Mouse (Mus musculus) yolk sac, embryonic 10.5 days (tissue): Measurements from ENCODE around the gene Fance.
A peak's percentile ranks its signal among the peaks of the same experiment; 100 is the strongest.
"Not testable (repeated sequence)": the region's sequence is repeated elsewhere in the genome, so short reads cannot be mapped to it uniquely, and the experiment has no call there.

Experiments used
- DNase-seq: peaks from one replicate; pipeline ENCODE4 v3.0.0-alpha.2; 2017; ENCODE audit warnings: low spot score

The Fance gene

DNA sequence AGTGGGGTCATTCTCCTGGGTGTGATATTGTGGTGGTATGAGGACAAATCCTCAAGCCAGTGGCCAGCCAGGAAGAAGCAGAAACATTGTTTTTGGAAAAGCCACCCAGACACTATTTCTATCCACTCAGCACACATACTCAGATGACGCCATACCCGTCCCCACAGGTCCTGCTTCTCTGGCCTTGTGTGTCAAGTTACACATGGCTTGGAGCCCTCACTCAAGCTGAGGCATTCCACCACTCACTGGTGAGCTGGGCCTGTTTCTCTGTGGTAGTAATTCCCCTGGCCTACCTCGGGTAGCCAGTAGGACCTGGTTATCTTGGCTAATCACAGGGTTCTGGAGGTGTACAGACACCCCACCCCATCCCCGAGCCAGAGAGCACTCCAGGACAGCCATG lies 19.6 kb upstream of the Fance start:
- no peak for DNase-seq

DNA sequence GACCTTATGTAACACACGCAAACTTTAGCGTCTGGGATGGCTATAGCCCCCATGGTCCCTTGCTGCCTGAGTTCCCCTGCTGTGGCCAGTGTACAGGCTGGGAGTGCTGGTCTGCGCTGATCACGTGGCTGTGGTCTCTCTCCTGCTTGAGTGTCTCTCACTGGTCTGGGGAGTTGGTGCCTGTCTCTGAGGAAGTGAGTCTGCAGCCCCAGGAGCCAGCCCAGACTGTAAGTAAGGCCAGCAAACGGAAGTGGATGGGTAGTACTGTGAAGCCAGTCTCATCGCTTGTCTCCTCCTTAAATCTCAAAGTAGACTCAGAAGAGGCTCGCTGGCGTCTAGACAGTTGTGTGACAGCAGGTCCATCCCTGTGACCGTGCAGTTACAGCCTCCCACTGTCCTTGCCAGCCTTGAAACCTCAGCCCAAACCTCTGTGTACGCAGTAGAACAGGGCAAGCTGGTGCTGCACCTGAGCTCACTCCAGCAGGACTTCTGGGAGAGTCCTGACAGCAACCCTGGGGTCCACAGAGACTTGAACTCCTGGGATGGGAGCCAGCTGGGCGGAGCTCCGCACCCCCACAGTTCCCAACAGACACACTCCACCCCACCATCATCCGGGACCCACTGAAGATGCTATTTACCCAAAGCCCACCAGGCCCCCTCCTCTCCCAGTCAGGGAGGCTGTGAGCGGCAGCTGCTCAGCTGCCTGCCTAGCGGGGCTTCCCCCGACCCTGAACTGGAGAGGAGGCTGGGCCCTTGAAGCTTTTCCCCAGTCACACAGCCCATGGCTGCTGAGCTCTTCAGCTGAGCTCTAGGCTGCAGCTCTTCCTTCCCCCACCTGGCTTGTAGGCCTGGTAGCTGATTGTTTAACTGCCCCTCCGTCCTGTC lies 18.6 kb upstream of the Fance start:
- no peak for DNase-seq

DNA sequence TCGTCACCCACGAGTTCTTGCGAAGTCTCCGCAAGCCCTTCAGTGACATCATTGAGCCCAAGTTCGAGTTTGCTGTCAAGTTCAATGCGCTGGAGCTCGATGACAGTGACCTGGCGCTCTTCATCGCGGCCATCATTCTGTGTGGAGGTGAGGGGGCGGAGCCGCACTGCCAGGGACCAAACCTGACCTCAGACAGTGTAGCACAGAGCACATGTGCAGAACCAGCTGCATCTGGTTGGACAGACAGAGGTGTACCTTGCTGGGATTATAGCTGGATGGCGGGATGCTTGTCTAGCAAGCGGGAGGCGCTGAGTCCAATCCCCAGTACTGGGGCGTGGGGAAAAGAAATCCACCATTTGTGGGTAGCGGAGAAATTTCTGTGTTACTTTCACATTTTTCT lies 14.4 kb upstream of the Fance start:
- no peak for DNase-seq

DNA sequence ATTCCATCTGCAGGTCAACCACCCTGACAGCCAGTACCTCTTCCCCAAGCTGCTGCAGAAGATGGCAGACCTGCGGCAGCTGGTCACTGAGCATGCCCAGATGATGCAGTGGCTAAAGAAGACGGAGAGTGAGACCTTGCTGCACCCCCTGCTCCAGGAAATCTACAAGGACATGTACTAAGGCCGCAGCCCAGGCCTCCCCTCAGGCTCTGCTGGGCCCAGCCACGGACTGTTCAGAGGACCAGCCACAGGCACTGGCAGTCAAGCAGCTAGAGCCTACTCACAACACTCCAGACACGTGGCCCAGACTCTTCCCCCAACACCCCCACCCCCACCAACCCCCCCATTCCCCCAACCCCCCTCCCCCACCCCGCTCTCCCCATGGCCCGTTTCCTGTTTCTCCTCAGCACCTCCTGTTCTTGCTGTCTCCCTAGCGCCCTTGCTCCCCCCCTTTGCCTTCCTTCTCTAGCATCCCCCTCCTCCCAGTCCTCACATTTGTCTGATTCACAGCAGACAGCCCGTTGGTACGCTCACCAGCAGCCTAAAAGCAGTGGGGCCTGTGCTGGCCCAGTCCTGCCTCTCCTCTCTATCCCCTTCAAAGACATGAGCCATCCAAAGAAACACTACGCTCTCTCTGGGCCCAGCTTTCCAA lies 13.5 kb upstream of the Fance start:
- DNase-seq: no peak

DNA sequence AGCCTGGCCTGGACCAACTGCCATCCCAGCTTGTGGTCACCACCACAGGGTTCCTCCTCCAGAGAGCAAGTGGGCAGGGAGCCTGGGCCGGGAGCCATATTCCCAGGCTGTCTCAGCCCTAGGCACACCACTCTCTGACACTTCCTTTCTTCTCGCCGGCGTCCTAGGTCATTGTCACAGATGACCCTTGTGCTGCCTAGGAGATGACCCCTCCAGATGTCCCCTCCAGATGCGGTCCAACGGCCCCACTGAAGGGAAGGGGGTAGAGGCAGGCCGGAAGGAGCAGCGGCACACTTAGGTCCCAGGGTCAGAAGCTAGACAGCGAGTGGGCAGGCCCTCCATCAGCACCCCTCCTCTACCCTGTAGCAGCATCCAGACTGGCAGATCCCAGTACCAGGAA lies 13.0 kb upstream of the Fance start:
- DNase-seq: no peak

DNA sequence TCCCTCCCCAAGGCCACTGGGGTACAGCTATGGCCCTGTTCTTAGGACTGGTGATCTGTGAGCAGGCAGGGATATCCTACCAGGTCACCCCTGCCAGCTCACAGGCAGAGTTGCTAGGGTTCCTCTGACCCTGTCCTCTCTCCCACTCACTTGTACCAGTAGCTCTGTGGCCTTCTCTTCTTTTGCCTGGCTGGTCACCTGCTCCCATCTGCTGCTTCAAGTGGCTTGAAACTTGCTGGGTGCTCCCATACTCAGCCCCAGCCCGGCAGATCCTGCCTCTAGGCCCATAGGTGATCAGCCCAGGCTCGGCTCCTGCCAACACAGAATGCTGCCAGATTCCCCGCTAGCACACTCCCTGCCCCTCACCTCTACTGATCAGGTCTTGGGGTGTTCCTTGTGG lies 12.5 kb upstream of the Fance start:
- DNase-seq: no peak

DNA sequence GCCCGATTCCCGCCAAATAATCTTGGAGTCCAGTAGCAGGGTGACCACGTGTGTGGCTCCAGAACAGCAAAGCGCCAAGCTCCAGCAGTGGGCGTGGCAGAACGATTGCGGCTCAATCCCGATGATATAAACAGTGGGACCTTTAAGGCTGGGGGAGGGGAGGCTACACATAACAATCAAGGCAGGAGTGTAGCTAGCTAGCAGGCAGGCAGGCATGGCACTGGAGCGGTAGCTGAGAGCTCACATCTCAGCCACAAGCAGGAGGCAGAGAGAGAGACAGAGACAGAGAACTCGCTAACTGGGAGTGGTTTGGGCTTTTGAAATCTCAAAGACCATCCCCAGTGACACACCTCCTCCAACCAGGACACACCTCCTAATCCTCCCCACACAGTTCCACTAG lies 8.1 kb upstream of the Fance start:
- DNase-seq: no peak

DNA sequence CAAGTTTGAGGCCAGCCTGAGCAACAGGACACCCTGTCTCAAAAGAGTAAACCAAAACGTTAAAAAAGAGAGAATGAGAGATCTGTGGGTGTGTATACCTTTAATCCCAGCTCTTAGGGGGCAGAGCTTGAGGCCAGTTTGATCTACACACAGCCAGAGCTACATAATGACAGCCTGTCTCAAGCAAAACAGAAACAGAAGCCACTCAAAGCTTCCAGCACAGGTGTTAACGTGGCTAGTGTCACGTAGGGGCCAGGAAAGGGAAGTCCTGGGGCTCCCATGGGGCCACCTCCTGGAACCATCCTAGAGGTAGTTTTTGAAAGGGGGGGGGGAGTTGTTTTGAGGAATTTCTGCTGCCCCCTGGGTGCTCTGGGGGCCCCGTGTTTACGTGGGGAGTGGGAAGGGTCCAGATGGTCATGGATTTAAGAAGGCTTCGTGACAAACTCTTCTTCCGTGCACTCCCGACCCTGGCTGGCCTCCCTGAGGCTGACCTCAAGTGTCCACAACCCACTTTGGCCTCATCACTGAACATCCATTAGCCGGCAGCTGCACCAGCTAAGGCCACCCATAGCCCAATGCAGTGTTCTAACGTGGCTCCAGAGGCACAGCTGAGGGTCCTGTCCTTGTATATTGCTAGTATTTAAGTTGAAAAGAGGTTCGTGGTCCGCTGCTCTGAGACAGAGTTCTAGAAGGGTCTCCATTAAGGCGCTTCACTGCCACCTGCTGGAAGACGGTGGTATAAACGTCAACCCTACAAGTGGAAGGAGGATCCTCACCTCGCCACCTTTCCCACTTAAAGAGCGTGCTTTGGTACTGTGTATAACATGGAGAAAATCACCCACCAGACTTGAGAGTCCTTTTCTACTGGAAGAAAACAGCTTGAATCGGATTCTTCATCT lies 4.8 kb upstream of the Fance start:
- DNase-seq: peak; percentile 71

DNA sequence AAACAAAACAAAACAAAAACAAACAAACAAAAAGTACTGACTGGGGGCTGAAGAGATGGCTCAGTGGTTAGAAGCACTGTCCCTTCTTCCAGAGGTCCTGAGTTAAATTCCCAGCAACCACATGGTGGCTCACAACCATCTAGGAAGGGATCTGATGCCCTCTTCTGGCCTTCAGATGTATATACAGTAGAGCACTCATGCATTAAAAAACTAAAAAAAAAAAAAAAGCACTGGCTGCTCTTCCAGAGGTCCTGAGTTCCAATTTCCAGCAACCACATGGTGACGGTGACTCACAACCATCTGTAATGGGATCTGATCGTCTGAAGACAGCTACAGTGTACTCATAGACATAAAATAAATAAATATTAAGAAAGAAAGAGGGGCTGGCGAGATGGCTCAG lies 2.5 kb upstream of the Fance start:
- no peak for DNase-seq

DNA sequence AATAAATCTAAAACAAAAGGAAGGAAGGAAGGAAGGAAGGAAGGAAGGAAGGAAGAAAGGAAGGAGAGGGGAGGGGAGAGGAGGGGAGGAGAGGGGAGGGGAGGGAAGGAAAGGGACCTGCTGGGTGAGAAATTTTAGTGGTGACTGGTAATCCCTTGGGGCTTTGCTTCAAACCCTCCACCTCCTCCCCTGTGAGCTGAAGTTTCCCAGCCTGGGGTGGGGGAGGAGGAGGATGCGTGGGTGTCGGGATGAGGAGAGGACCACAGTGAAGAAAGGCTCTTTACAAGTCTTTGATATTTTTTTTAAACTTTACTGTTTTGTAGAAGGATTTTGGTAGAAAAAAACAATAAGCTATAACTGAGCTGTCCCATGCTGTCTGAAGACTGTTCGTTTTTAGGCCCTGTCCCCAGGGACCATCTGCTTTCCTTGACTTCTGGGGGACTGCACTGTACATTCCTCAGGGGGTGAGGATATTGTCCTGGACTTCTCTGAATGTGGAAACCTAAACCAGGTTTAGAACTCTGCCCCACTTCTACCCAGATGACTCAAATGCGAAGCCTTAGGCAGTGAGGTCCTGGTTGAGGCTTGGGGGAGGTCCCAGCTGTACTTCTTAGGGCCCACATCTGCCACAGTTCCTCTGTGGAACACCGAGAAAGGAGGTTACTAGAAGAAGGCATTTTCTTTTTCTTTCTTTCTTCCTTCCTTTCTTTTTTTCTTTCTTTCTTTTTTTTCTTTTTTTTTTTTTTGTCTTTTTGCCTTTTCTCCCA lies 1.8 kb upstream of the Fance start:
- DNase-seq: no peak

DNA sequence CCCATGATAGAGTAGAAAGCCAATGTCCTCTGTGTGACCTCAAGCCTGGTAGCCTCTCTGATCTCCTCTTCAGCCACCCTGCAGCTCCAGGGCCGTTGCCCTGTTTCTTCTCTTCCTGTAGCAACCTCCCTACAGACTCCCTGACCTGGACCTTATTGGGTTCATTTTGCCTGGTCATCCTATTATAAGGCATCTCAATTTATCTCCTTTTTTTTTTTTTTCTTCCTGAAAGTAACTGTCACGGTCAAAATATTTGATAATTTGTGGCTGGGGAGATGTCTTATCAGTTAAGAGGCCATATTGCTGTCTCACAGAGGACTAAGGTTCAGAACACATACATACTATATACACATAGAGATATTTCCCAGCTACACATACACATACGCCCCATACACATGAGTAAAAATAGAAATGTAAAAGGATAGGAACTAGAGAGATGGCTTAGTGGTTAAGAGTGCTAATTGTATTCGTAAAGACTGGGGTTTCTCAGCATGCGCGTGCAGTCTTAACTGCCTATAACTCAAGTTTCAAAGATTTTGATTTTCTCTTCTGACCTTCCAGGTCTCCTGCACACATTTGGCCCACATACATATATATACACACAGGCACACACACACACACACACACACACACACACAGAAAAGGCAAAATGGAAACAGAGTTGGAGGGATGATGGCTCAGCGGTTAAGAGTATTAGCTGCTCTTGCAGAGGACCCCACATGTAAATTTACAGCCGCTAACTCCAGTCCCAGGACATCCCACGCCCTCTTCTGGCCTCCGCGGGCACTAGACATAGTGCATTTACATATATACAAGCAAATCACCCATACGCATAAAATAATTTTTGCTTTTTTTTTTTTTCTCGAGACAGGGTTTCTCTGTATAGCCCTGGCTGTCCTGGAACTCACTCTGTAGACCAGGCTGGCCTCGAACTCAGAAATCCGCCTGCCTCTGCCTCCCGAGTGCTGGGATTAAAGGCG lies 797 bp upstream of the Fance start:
- DNase-seq: no peak

DNA sequence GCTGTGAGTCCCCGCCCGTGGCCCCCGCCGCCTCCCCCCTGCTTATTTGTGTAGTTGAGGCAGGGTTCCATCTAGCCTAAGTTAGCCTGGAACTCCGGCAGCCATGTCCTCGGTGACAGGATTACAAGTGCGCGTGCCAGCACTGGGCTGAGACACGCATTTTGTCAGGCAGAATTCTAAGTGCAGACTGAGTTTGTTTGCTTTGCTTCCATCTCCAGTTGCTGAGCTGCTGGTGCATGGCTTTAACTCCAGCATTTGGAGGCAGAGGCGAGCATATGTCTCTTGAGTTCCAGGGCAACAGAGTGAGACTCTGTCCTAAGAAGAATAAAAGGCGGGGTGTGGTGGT lies 534 bp downstream of the Fance start:
- DNase-seq: no peak

DNA sequence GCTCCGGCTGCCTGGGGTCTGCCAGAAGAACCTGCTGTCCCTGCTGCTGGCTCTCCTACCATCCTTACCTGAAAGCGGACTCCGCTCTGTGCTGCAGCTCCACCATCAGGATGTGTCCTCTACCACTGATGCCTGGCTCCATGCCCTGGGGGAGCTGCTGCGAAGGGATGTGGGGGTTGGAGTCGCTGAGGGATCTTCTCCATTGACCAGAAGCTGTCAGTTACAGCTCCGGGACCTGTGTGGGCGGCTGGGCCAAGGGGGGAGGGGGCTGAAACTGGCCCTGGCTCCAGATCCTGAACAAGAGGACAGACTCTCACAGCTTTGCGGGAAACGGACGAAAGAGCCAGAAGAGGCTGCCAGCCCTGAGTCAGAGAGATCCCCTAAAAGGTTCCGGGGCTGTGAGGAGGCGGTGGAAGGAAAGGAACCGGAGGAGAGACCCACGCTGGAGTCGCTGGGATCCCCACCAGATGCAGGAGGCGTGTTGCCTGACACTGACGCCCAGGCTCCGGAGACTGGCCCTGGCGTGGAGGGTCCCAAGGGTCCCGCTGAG lies 2.4 kb downstream of the Fance start:
- no peak for DNase-seq

DNA sequence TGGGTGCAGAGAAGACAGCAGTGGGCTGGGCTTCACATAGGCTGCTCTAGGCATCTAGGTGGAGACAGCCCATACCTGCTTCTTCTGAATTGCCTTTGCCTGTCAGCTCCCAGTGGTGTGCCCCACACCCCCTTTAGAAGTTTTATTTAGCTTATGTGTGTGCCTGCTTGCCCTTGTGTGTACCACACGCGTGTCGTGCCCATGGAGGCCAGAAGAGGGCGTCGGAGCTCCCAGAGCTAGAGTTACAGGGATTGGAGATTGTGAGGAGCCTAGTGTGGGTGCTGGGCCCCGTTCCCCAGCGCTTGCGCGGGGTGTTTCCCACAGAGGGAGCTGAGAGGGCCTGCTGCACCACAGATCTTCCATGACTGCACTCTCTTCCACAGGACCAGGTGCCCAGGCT lies 3.2 kb downstream of the Fance start:
- DNase-seq: no peak

DNA sequence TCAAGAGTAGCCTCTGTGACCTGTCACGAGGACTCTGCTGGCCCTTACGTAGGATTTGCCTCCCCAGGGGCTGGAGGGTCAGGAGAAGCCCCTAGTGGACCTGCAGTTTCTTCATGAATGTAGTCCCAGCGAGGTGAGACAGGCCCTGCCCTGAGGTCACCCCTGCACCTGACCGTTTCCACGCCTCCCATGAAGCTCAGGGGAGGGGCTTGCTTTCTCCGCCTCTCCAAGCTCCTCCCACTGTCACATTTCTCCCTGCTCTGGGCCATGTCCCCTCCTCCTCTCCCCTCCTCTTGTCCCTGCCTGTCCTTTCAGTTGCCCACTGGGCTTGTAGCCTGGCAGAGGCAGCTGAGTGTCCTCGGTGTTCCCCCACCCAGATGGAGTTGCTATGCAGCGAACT lies 3.8 kb downstream of the Fance start:
- DNase-seq: no peak

DNA sequence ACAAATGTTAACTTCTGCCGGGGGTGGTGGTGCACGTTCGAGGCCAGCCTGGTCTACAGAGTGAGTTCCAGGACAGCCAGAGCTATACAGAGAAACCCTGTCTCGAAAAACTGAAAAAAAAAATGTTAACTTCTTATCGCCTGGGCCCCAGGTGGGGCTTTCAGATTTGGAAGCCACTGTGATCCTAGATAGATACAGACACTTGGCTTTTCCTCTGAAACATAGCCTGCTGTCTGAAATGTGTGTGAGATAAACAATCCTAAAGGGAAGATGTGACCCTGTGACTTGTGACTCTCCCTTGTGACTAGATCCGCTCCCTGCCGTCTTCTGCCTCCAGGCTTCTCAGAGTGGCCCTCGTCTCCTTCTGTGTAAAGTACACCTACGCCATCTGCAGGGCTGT lies 4.4 kb downstream of the Fance start:
- DNase-seq: no peak

DNA sequence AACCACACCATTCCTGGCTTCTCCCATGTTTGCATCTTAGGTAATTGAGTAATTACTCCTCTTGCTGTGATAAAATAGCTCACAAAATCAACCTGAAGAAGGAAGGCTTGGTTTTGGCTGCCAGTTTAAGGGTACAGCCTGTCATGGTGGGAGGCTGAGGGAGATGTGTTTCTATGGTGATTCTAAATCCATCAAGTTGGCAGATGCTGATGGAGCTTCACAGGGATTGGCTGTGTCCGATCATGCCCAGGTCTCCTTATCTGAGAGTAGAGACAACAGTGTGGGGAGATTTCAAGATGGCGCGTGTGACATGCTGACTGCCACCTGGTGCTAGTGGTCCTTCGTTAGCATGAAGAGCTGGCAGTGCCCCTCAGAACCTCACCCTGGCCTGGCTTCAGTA lies 8.4 kb downstream of the Fance start:
- no peak for DNase-seq

DNA sequence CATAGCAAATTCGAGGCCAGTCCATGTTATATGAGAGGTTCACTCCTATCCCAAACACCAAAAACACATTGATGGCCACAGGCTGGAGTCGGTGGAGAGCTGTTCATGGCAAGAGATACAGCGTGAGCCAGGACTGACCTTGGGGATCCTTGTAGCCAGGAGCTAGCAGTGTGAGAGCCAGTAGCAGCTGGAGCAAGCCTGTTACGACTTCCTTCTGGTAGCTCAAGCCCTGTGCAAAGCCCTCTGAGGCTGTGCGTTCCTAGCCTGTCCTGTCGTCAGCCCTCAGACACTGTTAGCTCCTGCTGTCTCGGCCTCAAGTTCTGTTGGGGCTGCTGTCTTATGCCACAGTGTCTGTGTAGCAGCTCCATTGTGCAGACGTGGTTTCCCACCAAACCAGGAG lies 10.5 kb downstream of the Fance start:
- no peak for DNase-seq

DNA sequence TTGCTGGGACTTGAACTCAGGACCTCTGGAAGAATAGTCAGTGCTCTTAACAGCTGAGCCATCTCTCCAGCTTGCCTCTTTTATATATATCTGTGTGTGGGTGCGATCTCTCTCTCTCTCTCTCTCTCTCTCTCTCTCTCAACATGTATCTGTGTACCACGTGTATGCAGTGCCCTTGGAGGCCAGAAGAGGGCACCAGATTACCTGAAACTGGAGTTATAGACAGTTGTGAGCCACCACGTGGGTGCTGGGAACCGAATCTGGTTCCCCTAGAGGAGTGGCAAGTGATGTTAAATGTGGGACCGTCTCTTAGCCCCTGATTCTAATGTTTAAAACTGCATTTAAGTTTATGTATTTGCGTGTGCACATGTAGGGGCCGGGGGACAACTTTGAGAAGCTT lies 11.1 kb downstream of the Fance start:
- not testable (repeated sequence) for DNase-seq

DNA sequence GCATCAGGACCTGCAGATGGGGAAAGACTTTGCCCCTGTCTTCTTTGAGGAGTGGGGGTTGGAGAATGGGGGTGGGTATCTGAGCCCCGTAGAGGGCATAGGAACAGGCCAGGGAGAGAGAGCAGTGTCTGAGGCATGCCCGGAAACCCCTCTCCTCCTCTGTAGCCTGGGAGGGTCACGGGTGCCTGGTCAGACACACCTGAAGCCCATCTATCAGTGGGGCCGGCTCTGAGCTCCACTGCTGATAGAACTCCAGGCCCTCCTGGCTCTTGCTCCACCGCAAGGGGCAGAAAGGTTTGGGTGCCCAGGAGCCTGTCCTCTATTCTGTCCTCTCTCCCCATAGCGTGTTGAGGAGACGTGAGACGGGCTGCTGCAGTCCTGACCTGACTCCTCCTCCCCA lies 12.4 kb downstream of the Fance start:
- no peak for DNase-seq

DNA sequence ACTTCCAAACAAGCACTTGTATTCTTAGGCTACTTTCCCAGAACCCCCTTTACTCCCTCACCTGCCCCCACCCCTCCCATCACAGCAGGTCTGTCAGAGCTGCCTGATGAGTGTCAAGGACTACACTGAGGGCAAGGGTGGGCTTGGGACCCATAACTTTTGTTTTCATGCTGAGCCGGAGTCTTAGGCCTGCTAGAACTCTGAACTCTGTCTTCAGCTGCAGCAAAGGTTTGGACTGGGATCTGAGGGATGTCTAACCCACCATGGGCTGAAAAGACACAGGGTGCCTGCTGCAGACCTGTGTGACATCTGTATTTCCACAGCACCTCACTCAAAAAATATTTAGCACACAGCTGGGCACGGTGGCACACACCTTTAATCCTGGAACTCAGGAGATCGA lies 13.6 kb downstream of the Fance start:
- no peak for DNase-seq
